Mouse (Mus musculus): ENCODE measurements around the gene Tmcc2. TPM values are rescaled to one million over a fixed set of nuclear protein-coding genes. Genes with fewer than 3 reads are reported as not detected.

Gene Tmcc2
- polyA plus RNA-seq, 1 experiment from 2014 or later, result 17.7 TPM

DNA sequence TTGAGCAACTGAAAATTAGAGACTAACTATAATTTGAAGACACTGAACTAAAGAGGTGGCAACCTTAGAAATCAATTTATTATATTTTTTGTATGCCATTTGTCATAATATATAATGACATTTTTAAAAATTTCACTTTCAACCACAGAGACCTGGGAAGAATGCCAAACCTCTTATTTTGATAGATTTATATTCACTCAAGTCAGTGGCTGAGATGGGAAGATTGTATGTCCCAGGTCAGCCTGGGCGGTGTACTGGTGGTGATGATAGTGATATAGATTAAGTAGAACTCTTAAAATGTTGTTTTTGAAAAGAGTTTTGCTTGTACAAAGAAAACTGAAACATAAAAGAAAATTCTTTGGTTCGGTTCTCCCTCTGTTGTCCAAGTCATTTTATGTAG, 29.1 kb upstream of the Tmcc2 start:
- Histone ChIP-seq H3K4me1 (replicated peaks) (peaks cover 21% of the 10 kb centered on the region), H3K4me3 (replicated peaks) (no peak overlapping the region), H3K27ac (no peak overlapping the region), H3K9ac (replicated peaks) (no peak overlapping the region), H3K36me3 (peaks cover 12% of the 10 kb centered on the region), H3K4me2 (no peak overlapping the region), H3K27me3 (no peaks in the 10 kb centered on the region), H3K9me3 (no peaks in the 10 kb centered on the region)
- ATAC-seq (ENCODE audit: insufficient number of reproducible peaks, insufficient read depth, low FRiP score, low TSS enrichment, low read depth), result no peak
- WGBS, result 83% methylated on average over 2 of the region's 2 CpGs

DNA sequence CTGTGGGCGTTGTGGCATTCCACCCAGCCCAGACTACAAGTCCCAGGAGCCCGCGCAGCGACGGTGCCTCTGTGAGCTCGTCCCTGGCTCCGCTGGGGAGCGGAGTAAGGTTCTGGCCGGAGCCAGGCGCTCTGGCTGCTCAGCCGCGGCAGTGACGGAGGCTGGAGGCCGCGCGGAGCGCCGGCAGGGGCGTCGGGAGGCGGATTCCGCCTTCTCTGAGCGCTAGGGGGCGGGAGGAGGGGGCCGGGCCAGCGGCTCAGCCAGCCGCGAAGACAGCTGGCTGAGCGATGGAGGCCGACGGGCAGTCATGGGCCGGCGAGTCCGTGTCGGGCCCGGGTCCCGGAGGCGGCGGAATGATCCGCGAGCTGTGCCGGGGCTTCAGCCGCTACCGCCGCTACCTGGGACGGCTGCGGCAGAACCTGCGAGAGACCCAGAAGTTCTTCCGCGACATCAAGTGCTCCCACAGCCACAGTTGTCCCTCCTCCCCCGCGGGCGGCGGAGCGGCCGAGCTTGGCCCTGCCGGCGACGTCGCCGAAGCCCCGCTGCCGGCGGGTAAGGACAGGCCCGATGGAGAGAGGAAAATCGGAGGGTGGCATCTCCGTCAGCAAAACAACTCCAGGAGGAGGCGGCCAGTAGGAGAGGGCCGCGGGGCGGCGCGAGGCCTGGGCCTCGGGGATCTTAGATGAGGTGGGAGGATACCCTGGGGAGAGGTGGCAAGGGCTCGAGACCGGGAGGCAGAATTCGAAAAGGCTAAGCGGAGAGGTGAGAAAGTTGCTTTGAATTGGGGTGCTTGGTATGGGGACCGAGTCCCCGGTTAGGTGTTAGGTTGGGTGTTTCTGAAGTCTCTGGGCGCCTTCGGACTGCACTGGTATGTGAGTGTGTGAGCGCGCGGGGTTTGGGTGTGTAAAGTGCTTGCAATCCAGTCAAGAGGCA, 26.5 kb upstream of the Tmcc2 start, which contains the start of gene Dstyk:
TSS of gene Dstyk (plus strand) at position 237 of the 933 bp plus-strand sequence.
- Histone ChIP-seq H3K4me1 (replicated peaks) (peaks cover 17% of the 10 kb centered on the region), H3K9me3 (no peaks in the 10 kb centered on the region), H3K27ac (peak within 1 kb of the TSS; percentile 96), H3K27me3 (no peaks in the 10 kb centered on the region), H3K36me3 (peaks cover 5% of the 10 kb centered on the region), H3K9ac (replicated peaks) (peak within 1 kb of the TSS; percentile 91), H3K4me3 (replicated peaks) (peak within 1 kb of the TSS; percentile 80), H3K4me2 (peak within 1 kb of the TSS; percentile 68)
- WGBS, result under 1% methylated on average over 85 of the region's 85 CpGs
- ATAC-seq (ENCODE audit: insufficient number of reproducible peaks, insufficient read depth, low FRiP score, low TSS enrichment, low read depth), result peak; percentile 97

DNA sequence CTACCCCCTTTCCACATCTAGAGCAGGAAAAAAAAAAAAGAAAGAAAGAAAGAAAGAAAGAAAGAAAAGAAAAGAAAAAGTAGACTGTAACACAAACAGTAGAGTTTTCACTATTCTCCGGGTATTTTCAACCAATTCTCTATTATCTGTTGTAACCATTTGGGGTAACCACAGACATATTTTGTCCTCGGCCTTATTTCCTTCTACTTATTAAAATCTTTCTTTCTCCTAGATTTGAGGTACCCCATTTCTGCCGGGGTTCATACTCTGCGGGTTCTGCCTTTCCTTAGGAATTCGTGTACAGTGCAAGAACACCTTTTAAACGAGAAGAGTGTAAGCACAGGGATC, 25.8 kb upstream of the Tmcc2 start:
- H3K4me1 ChIP-seq (replicated peaks), result peaks cover 17% of the 10 kb centered on the region
- peak overlapping the region; percentile 68 for H3K4me2 ChIP-seq
- no peaks in the 10 kb centered on the region for H3K9me3 ChIP-seq
- no peaks in the 10 kb centered on the region for H3K27me3 ChIP-seq
- ATAC-seq (ENCODE audit: insufficient number of reproducible peaks, insufficient read depth, low FRiP score, low TSS enrichment, low read depth), result no peak
- no peaks in the 10 kb centered on the region for H3K36me3 ChIP-seq
- peak overlapping the region; percentile 91 for H3K9ac ChIP-seq (replicated peaks)
- 21% methylated on average over 6 of the region's 6 CpGs for WGBS
- peak overlapping the region; percentile 80 for H3K4me3 ChIP-seq (replicated peaks)
- peak overlapping the region; percentile 96 for H3K27ac ChIP-seq

DNA sequence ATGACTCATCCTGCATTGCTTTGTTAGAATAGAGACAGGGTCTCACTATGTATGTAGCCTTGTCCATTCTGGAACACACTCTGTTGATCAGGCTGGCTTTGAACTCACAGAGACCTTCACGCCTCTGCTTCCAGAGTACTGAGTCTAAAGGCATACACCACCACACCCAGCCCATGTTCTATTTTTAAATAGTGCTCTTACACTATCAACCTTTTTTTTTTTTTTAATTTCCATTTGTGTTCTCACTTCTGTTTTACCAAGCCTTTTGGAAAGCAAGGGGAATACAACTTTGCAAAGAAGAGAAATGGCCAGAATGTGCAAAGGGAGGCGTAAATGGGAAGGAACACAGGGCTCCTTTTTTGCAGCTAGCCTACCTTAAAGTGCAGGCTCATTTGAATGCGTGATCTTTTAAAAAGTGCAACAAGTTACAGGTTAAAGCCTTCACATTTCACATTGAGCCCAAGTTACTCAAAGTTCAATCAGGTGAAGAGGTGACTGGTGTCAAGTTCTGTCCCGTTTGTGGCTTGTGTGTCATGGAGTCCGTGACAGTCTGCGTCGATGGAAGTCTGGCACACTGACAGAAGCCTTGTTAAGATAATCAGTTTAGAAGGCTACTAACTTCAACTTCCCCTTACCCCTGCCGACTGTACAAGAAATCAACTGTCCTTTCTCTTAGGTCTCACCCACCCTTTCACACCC, 25.3 kb upstream of the Tmcc2 start:
- Histone ChIP-seq H3K36me3 (no peaks in the 10 kb centered on the region), H3K27me3 (no peaks in the 10 kb centered on the region), H3K4me1 (replicated peaks) (peaks cover 17% of the 10 kb centered on the region), H3K27ac (no peak overlapping the region), H3K9ac (replicated peaks) (no peak overlapping the region), H3K4me2 (peak overlapping the region; percentile 68; the same call in 1 of the 2 replicates), H3K9me3 (no peaks in the 10 kb centered on the region), H3K4me3 (replicated peaks) (no peak overlapping the region)
- no peak for ATAC-seq (ENCODE audit: insufficient number of reproducible peaks, insufficient read depth, low FRiP score, low TSS enrichment, low read depth)
- 78% methylated on average over 8 of the region's 8 CpGs for WGBS

DNA sequence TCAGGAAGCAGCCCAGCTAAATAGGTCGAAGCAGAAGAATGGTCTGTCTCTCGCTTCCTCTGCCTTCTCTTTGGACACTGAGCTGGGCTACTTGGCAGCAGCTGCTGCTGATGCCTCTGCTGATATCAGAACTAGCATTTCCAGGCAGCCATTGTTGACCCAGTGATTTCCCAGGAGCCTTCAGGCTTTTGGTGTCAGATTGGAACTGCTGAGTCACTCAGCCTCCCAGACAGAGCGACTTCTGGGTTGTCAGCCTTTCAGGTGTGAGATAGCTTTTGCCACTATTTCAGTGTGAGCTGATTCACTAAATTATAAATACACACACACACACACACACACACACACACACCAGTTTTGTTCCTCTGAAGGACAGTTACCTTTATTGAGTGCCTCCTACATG, 19.6 kb upstream of the Tmcc2 start:
- 83% methylated on average over 3 of the region's 3 CpGs for WGBS
- H3K9me3 ChIP-seq, result peaks cover 5% of the 10 kb centered on the region; the same call in 1 of the 2 replicates
- no peaks in the 10 kb centered on the region for H3K36me3 ChIP-seq
- no peak overlapping the region for H3K27ac ChIP-seq
- no peaks in the 10 kb centered on the region for H3K4me1 ChIP-seq (replicated peaks)
- H3K4me3 ChIP-seq (replicated peaks), result no peak overlapping the region
- no peak overlapping the region for H3K9ac ChIP-seq (replicated peaks)
- no peaks in the 10 kb centered on the region for H3K27me3 ChIP-seq
- H3K4me2 ChIP-seq, result no peak overlapping the region
- no peak for ATAC-seq (ENCODE audit: insufficient number of reproducible peaks, insufficient read depth, low FRiP score, low TSS enrichment, low read depth)

DNA sequence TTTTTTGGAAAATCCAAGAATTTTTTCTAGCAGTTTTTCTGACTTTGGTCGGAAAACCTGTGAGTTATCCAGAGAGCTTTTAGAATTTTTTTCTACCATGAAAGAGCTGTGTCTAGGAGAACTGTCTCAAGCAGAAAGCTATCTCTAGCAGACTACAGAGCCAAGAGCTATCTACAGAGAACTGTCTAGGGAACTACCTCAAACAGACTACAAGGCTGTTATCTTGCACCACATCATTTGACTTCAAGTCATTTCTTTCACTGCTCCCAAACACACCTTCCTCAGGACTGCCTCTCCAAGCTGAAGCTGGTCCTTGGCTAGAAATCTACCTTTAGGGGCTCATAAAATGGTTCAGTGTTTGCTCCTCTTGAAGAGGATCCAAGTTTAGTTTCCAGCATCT, 10.8 kb upstream of the Tmcc2 start:
- Histone ChIP-seq H3K4me3 (replicated peaks) (no peak overlapping the region), H3K36me3 (no peaks in the 10 kb centered on the region), H3K27me3 (no peaks in the 10 kb centered on the region), H3K9ac (replicated peaks) (no peak overlapping the region), H3K4me2 (no peak overlapping the region), H3K27ac (no peak overlapping the region), H3K4me1 (replicated peaks) (no peaks in the 10 kb centered on the region), H3K9me3 (peaks cover 5% of the 10 kb centered on the region; the same call in 1 of the 2 replicates)
- 81% methylated on average over 1 of the region's 1 CpGs for WGBS
- ATAC-seq (ENCODE audit: insufficient number of reproducible peaks, insufficient read depth, low FRiP score, low TSS enrichment, low read depth), result no peak

DNA sequence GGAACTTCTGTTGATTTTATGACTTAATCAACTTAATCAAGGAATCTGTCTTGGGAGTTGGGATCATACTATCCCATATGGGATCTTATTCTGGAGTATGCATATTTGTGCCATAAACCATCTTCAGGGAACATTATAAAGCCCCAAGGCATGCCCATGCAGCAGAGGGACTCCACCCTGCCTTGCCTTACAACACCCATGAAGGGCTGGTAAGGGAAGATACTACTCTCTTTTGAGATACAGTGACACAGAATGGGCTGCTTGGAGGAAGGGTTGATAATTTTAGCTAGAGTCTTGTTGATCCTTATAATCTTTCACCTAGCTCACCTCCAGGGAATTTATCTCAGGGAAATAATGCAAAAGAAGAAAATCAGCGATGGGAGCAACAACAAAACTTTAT, 9.5 kb upstream of the Tmcc2 start:
- Histone ChIP-seq H3K27me3 (no peaks in the 10 kb centered on the region), H3K4me2 (no peak overlapping the region), H3K27ac (no peak overlapping the region), H3K9ac (replicated peaks) (no peak overlapping the region), H3K9me3 (peaks cover 5% of the 10 kb centered on the region; the same call in 1 of the 2 replicates), H3K36me3 (no peaks in the 10 kb centered on the region), H3K4me1 (replicated peaks) (no peaks in the 10 kb centered on the region), H3K4me3 (replicated peaks) (no peak overlapping the region)
- no peak for ATAC-seq (ENCODE audit: insufficient number of reproducible peaks, insufficient read depth, low FRiP score, low TSS enrichment, low read depth)
- 50% methylated on average over 1 of the region's 1 CpGs for WGBS

DNA sequence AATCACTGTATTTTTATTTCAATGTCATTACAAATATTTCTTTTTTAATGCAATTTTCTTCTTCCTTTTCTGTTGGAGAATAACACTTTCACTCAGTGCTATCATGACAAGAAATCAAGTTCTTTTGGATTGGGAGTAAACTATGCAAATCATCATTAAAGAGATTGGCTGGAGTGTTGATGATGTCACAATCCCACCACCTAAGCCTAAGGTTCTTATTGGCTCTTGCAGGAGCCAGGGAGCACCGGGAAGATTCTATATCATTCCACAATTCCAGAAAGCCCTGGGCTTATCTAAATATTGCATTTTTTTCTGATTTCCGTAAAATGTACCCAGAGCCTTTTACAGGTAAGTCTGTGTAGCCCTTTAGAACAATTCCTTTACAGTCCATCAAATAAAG, 5.6 kb upstream of the Tmcc2 start:
- Histone ChIP-seq H3K9me3 (peaks cover 5% of the 10 kb centered on the region; the same call in 1 of the 2 replicates), H3K4me1 (replicated peaks) (no peaks in the 10 kb centered on the region), H3K27me3 (no peaks in the 10 kb centered on the region), H3K9ac (replicated peaks) (no peak overlapping the region), H3K4me3 (replicated peaks) (no peak overlapping the region), H3K4me2 (no peak overlapping the region), H3K36me3 (no peaks in the 10 kb centered on the region), H3K27ac (no peak overlapping the region)
- 70% methylated on average over 2 of the region's 2 CpGs for WGBS
- ATAC-seq (ENCODE audit: insufficient number of reproducible peaks, insufficient read depth, low FRiP score, low TSS enrichment, low read depth), result no peak

DNA sequence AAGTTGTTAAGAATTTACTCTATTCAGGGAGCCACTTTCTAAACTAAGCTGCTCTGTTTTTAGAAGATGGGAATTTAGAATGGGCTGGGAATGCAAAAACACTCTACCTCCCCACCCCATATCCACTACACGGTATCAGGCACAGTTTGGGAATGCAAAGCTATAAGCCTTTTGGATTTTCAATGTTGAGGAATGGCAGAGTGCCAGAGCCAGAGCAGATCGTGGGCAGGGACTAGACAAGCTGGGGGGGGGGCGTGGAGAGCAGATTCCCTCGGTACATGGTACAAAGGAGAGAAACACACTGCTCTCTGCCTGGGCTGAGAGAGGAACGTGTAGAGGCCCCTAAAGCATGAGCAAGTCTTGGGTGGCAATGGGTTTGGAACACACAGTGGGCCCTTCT, 1.8 kb upstream of the Tmcc2 start:
- 78% methylated on average over 5 of the region's 5 CpGs for WGBS
- ATAC-seq (ENCODE audit: insufficient number of reproducible peaks, insufficient read depth, low FRiP score, low TSS enrichment, low read depth), result no peak
- Histone ChIP-seq H3K9me3 (no peaks in the 10 kb centered on the region; the same call in 1 of the 2 replicates), H3K4me1 (replicated peaks) (peaks cover 28% of the 10 kb centered on the region), H3K27me3 (no peaks in the 10 kb centered on the region), H3K4me3 (replicated peaks) (no peak overlapping the region), H3K9ac (replicated peaks) (no peak overlapping the region), H3K36me3 (no peaks in the 10 kb centered on the region), H3K4me2 (no peak overlapping the region), H3K27ac (no peak overlapping the region)

DNA sequence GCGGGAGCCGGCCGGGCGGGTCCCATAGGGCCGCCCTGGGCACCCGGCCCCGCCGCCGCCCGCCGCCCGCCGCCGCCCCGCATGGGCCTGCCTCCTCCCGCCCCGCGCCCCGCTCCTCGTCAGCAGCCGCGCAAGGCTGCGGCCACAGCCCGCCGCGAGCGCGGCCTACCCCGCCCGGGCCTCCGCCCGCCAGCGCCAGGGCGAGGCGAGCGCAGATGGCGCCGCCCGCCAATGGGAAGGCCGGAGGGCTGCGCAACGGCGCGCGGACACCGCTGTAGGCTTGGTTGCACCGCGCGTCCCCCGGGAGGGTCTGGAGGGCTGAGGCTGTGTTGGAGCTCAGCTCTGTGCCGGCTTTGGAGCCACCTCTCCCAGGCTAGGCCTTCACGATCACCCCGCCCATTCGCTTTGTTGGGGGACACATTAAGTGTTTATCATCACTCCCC, 520 bp upstream of the Tmcc2 start:
- no peaks in the 10 kb centered on the region for H3K27me3 ChIP-seq
- ATAC-seq (ENCODE audit: insufficient number of reproducible peaks, insufficient read depth, low FRiP score, low TSS enrichment, low read depth), result peak; percentile 95
- no peaks in the 10 kb centered on the region for H3K9me3 ChIP-seq
- peaks cover 31% of the 10 kb centered on the region for H3K4me1 ChIP-seq (replicated peaks)
- no peaks in the 10 kb centered on the region for H3K36me3 ChIP-seq
- peak overlapping the region; percentile 93 for H3K4me2 ChIP-seq
- peak overlapping the region; percentile 93 for H3K9ac ChIP-seq (replicated peaks)
- peak overlapping the region; percentile 80 for H3K27ac ChIP-seq
- peak overlapping the region; percentile 87 for H3K4me3 ChIP-seq (replicated peaks)
- WGBS, result 0% methylated on average over 40 of the region's 54 CpGs

DNA sequence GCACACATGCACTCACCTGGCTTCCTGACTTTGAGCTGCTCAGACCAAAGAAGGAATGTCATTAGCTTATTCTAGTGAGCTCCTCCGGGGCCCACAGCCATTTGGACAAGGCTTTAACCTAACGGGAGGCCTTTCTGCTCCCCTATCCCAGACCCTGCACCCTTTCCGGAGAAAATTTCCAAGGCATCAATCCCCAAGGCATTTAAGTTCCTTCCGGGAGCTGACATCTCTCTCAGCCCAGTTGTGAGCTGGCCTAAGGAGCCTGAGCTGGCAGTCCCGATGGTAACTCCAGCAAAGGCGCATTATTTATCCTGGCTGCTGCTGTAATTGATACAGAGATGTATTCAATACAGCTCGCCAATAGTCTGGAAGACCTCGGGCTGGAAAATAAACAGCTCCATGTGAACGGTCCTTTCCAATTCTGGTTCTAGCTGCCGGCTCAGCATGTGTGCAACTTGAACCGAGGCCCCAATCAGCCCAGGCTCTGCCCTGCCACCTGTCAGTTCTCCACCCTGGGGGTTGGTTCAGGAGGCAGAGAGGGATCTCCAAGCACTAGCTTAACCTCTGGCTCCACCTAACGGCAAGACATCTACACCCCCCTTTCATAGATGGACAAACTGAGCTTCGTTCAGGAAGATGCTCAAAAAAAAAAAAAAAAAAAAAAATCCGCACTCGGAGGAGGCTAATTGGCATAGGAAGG, 1.0 kb downstream of the Tmcc2 start:
- Histone ChIP-seq H3K27ac (no peak overlapping the region), H3K36me3 (no peaks in the 10 kb centered on the region), H3K27me3 (no peaks in the 10 kb centered on the region), H3K4me2 (peak overlapping the region; percentile 93), H3K4me3 (replicated peaks) (peak overlapping the region; percentile 87), H3K4me1 (replicated peaks) (peaks cover 40% of the 10 kb centered on the region), H3K9ac (replicated peaks) (peak overlapping the region; percentile 93; the same call in 1 of the 2 replicates), H3K9me3 (no peaks in the 10 kb centered on the region)
- no peak for ATAC-seq (ENCODE audit: insufficient number of reproducible peaks, insufficient read depth, low FRiP score, low TSS enrichment, low read depth)
- WGBS, result 17% methylated on average over 15 of the region's 15 CpGs
